In the genomic region with DNA sequence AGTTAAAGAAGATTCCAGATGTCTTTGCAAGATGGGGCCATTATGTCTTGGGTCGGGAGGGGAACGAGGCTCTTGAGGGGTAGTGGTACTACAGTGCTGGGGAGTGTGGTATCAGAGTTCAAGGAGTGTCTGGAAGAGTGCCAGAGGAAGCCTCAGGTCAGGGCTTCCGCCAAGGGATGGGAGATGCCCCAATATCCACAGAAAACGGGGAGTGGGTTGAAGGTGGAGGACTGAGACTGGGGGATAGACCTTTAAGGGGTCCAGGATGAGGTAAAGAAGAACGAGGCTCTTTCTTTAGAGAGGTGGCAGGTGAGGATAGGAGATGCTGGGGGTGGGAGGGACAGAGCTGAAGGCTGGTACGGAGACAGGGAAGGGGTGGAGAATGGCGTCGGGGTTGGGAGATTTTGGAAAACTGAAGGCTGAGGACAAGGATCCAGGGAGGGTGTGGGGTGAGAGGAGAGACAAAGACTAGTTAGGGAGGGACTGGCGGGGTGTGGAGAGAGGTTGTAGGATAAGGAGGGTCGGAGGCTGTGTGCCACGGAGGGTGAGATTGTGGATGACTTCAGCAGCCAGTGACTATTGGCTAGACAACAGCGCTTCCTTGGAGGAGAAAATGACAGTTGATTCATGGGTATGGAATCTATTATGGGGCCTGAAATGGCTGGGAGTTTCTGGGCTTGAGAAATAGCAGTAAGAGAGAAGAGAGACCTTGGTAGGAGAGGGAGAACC, we compare ENCODE assay signal across 8 mouse cellular contexts. TPM values are rescaled to one million over a fixed set of nuclear protein-coding genes. Genes with fewer than 3 reads are reported as not detected.
DNase-seq lines count a peak whose midpoint lies in the region; ATAC-seq and TF ChIP-seq lines count a peak whose summit lies in the region.

No protein-coding gene starts in this region.

- H3K4me3 ChIP-seq in kidney, postnatal 0 days (replicated peaks; ENCODE audit: low read depth, low read length) = no peak overlapping the region
- H3K4me3 ChIP-seq in embryonic facial prominence, embryonic 15.5 days (replicated peaks) = peak overlapping the region; percentile 32
- peak overlapping the region; percentile 23 for H3K4me3 ChIP-seq in intestine, embryonic 15.5 days (replicated peaks)
- H3K4me3 ChIP-seq in neural tube, embryonic 14.5 days (ENCODE audit: low read depth, low read length) = peak overlapping the region; percentile 19

- peak overlapping the region; percentile 37; the same call in 1 of the 2 replicates for H3K27ac ChIP-seq in kidney, postnatal 0 days
- H3K27ac ChIP-seq in embryonic facial prominence, embryonic 15.5 days (replicated peaks) = peak overlapping the region; percentile 88
- H3K27ac ChIP-seq in intestine, embryonic 15.5 days = peak overlapping the region; percentile 78
- H3K27ac ChIP-seq in neural tube, embryonic 14.5 days (ENCODE audit: low read depth, low read length) = peak overlapping the region; percentile 96

- WGBS in kidney, postnatal 0 days = 13% methylated on average over 12 of the region's 12 CpGs
- 18% methylated on average over 12 of the region's 12 CpGs for WGBS in embryonic facial prominence, embryonic 15.5 days
- 19% methylated on average over 12 of the region's 12 CpGs for WGBS in intestine, embryonic 15.5 days
- WGBS in neural tube, embryonic 14.5 days = 16% methylated on average over 12 of the region's 12 CpGs

- no peak for DNase-seq in kidney, postnatal 0 days (ENCODE audit: low spot score)
- no peak for DNase-seq in kidney, postnatal 36 days
- no peak for DNase-seq in right cerebral cortex, adult 2 months (ENCODE audit: low spot score in 2 of 2)
- no peak for DNase-seq in spleen, adult 12 weeks (ENCODE audit: low spot score)
- no peak for DNase-seq in layer of hippocampus, adult 9-10 months (ENCODE audit: low spot score)

- peak overlapping the region; percentile 13; the same call in 1 of the 2 replicates for H3K9ac ChIP-seq in kidney, postnatal 0 days (ENCODE audit: low read depth, low read length)
- no peak overlapping the region for H3K9ac ChIP-seq in embryonic facial prominence, embryonic 15.5 days
- peak overlapping the region; percentile 10 for H3K9ac ChIP-seq in intestine, embryonic 15.5 days
- peak overlapping the region; percentile 42 for H3K9ac ChIP-seq in neural tube, embryonic 14.5 days (replicated peaks; ENCODE audit: low read depth, low read length)

- peaks cover 41% of the 10 kb centered on the region for H3K4me1 ChIP-seq in kidney, postnatal 0 days (replicated peaks; ENCODE audit: insufficient read depth, low read length)
- peaks cover 61% of the 10 kb centered on the region for H3K4me1 ChIP-seq in embryonic facial prominence, embryonic 15.5 days
- H3K4me1 ChIP-seq in intestine, embryonic 15.5 days (replicated peaks) = peaks cover 45% of the 10 kb centered on the region
- H3K4me1 ChIP-seq in neural tube, embryonic 14.5 days (ENCODE audit: control insufficient read depth, insufficient read depth, low read length) = peaks cover 59% of the 10 kb centered on the region

- no peaks in the 10 kb centered on the region for H3K27me3 ChIP-seq in kidney, postnatal 0 days (ENCODE audit: insufficient read depth, low read length)
- no peaks in the 10 kb centered on the region for H3K27me3 ChIP-seq in embryonic facial prominence, embryonic 15.5 days
- no peaks in the 10 kb centered on the region for H3K27me3 ChIP-seq in intestine, embryonic 15.5 days (replicated peaks)
- no peaks in the 10 kb centered on the region for H3K27me3 ChIP-seq in neural tube, embryonic 14.5 days (ENCODE audit: control insufficient read depth, insufficient read depth, low read length)

- H3K36me3 ChIP-seq in kidney, postnatal 0 days (ENCODE audit: insufficient read depth, low read length) = peaks cover 27% of the 10 kb centered on the region
- peaks cover 31% of the 10 kb centered on the region for H3K36me3 ChIP-seq in embryonic facial prominence, embryonic 15.5 days
- peaks cover 10% of the 10 kb centered on the region for H3K36me3 ChIP-seq in intestine, embryonic 15.5 days
- peaks cover 23% of the 10 kb centered on the region; the same call in 1 of the 2 replicates for H3K36me3 ChIP-seq in neural tube, embryonic 14.5 days (ENCODE audit: control insufficient read depth, insufficient read depth, low read length)

- no peak for TF ChIP-seq CTCF in kidney, postnatal 0 days (IDR thresholded peaks at IDR 0.05; ENCODE audit: low read depth)

- no peak for ATAC-seq in kidney, postnatal 0 days (replicated peaks; ENCODE audit: low FRiP score, low read depth)
- 0 out of 2 replicates have a peak, but pooled peaks have one; percentile 11 for ATAC-seq in embryonic facial prominence, embryonic 15.5 days (ENCODE audit: insufficient number of reproducible peaks, low FRiP score, low TSS enrichment, low read depth)
- ATAC-seq in intestine, embryonic 15.5 days = peak; percentile 4
- ATAC-seq in neural tube, embryonic 14.5 days (ENCODE audit: low read depth) = peak; percentile 8

- H3K4me2 ChIP-seq in kidney, postnatal 0 days (ENCODE audit: low read length) = peak overlapping the region; percentile 58
- peak overlapping the region; percentile 50 for H3K4me2 ChIP-seq in embryonic facial prominence, embryonic 15.5 days (replicated peaks)
- H3K4me2 ChIP-seq in intestine, embryonic 15.5 days (replicated peaks) = peak overlapping the region; percentile 69
- H3K4me2 ChIP-seq in neural tube, embryonic 14.5 days (ENCODE audit: low read depth, low read length) = peak overlapping the region; percentile 52

- H3K9me3 ChIP-seq in kidney, postnatal 0 days (replicated peaks; ENCODE audit: low read length) = no peaks in the 10 kb centered on the region
- no peaks in the 10 kb centered on the region for H3K9me3 ChIP-seq in embryonic facial prominence, embryonic 15.5 days (replicated peaks)
- H3K9me3 ChIP-seq in intestine, embryonic 15.5 days = no peaks in the 10 kb centered on the region
- H3K9me3 ChIP-seq in neural tube, embryonic 14.5 days (ENCODE audit: control insufficient read depth, low read length) = no peaks in the 10 kb centered on the region

RNA-seq across cellular contexts. Expression of a gene that starts 11.8 kb away (rescaled TPM):
- 4.3 and 6.5 TPM in 2 replicates for polyA plus RNA-seq in kidney, postnatal 0 days (2015; fragmentation: Nextera tagmentation; extraction: Ambion mirVana)
- polyA plus RNA-seq in embryonic facial prominence, embryonic 15.5 days (2015; fragmentation: Nextera tagmentation; extraction: Ambion mirVana) = 11.4 and 14.4 TPM in 2 replicates
- 7.2 and 8.5 TPM in 2 replicates for polyA plus RNA-seq in intestine, embryonic 15.5 days (2015; fragmentation: Nextera tagmentation; extraction: Ambion mirVana)
- polyA plus RNA-seq in neural tube, embryonic 14.5 days (2014; fragmentation: Nextera tagmentation; extraction: Ambion mirVana) = 24.9 and 31.6 TPM in 2 replicates

RNA-seq across cellular contexts. Expression of a gene that starts 13.4 kb away (rescaled TPM):
- 178 and 197 TPM in 2 replicates for polyA plus RNA-seq in kidney, postnatal 0 days (2015; fragmentation: Nextera tagmentation; extraction: Ambion mirVana)
- polyA plus RNA-seq in embryonic facial prominence, embryonic 15.5 days (2015; fragmentation: Nextera tagmentation; extraction: Ambion mirVana) = 95.6 and 97.7 TPM in 2 replicates
- 114 and 128 TPM in 2 replicates for polyA plus RNA-seq in intestine, embryonic 15.5 days (2015; fragmentation: Nextera tagmentation; extraction: Ambion mirVana)
- 49.5 and 57.2 TPM in 2 replicates for polyA plus RNA-seq in neural tube, embryonic 14.5 days (2014; fragmentation: Nextera tagmentation; extraction: Ambion mirVana)

RNA-seq across cellular contexts. Expression of a gene that starts 25.3 kb away (rescaled TPM):
- polyA plus RNA-seq in kidney, postnatal 0 days (2015; fragmentation: Nextera tagmentation; extraction: Ambion mirVana) = 2.5 and 2.9 TPM in 2 replicates
- polyA plus RNA-seq in embryonic facial prominence, embryonic 15.5 days (2015; fragmentation: Nextera tagmentation; extraction: Ambion mirVana) = 0.24 and 0.27 TPM in 2 replicates
- polyA plus RNA-seq in intestine, embryonic 15.5 days (2015; fragmentation: Nextera tagmentation; extraction: Ambion mirVana) = 0.19 and 0.56 TPM in 2 replicates
- 3.7 TPM in 1 of 2 replicates, not detected in the other for polyA plus RNA-seq in neural tube, embryonic 14.5 days (2014; fragmentation: Nextera tagmentation; extraction: Ambion mirVana)

RNA-seq across cellular contexts. Expression of a gene that starts 28.2 kb away (rescaled TPM):
- polyA plus RNA-seq in kidney, postnatal 0 days (2015; fragmentation: Nextera tagmentation; extraction: Ambion mirVana) = 25.8 and 27.1 TPM in 2 replicates
- polyA plus RNA-seq in embryonic facial prominence, embryonic 15.5 days (2015; fragmentation: Nextera tagmentation; extraction: Ambion mirVana) = 47.3 and 52.3 TPM in 2 replicates
- 30.5 and 31.8 TPM in 2 replicates for polyA plus RNA-seq in intestine, embryonic 15.5 days (2015; fragmentation: Nextera tagmentation; extraction: Ambion mirVana)
- 19.0 and 19.2 TPM in 2 replicates for polyA plus RNA-seq in neural tube, embryonic 14.5 days (2014; fragmentation: Nextera tagmentation; extraction: Ambion mirVana)

RNA-seq across cellular contexts. Expression of a gene that starts 33.0 kb away (rescaled TPM):
- 61.9 and 62.6 TPM in 2 replicates for polyA plus RNA-seq in kidney, postnatal 0 days (2015; fragmentation: Nextera tagmentation; extraction: Ambion mirVana)
- polyA plus RNA-seq in embryonic facial prominence, embryonic 15.5 days (2015; fragmentation: Nextera tagmentation; extraction: Ambion mirVana) = 77.8 and 83.0 TPM in 2 replicates
- polyA plus RNA-seq in intestine, embryonic 15.5 days (2015; fragmentation: Nextera tagmentation; extraction: Ambion mirVana) = 58.6 and 61.3 TPM in 2 replicates
- polyA plus RNA-seq in neural tube, embryonic 14.5 days (2014; fragmentation: Nextera tagmentation; extraction: Ambion mirVana) = 28.8 and 37.8 TPM in 2 replicates

Comparison
In these comparisons a context has a peak if more than half of its experiments do, and no peak if none do; other contexts are left out.
1. H3K27ac ChIP-seq: peak in every context shown above with its lines; median percentile 96 in neural tube, embryonic 14.5 days; 88 in embryonic facial prominence, embryonic 15.5 days; 78 in intestine, embryonic 15.5 days; 37 in kidney, postnatal 0 days.